Mouse (Mus musculus): ENCODE results near the gene Rbm5.

Gene Rbm5

DNA sequence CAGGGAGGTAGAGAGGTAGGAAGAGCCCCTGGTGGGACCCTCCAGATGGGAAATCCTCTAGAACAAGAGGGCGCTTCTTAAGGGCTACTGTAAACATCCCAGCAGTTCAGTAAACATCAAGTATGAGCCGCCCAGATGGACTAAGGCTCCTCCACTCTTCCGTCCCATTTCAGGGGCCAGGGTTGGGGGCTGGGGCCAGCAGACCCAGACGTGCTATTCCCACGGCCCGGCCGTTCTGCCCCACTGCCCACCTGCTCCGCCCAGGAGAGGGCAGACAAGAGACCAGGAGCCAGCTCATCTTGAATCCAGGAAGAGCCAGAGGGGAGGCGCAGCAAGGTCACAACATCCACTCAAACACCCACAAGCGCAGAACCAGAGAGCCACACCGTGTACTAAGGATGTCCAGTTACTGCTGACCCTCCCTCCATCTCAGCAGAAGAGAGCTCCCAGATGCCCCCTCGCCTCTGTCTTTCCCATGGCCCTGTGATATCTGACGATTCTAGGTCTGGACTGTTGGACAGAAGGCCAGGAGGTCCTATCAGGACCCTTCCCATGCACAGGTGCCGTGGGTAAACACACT, 72.1 kb downstream of the Rbm5 start:
- DNase-seq, result no peak

DNA sequence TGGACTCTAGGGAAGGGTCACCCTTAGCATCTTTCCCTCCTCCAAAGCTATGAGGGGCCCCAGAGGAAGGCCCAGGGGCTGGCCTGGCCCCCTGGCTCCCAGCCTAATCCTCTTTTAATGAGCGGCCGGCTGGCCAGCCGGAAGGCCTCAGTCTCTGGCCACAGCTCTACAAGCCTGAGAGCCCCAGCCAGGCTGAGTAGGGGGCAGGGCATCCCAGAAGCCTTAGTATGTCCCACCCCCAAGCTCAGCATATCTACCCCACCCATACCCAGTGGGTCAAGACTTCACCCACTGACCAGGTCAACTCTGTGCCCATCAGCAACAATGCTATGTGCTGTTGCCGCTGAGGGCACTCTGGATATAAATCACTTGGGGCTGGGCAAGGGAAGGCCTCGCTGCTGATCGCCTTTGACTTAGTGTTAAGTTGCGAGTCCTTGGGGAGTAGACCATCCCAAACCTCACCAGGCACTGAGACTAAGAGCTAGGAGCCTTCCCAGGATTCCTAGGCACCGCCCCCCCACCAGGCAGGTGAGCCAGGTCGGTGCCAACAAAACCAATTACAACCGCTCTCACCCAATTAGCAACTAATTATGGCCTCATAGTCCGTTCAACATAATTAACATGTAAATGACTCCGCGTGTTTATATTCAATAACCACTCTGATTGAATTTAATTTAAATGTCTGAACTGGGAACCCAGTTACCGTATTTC, 72.8 kb downstream of the Rbm5 start:
- DNase-seq, result no peak

DNA sequence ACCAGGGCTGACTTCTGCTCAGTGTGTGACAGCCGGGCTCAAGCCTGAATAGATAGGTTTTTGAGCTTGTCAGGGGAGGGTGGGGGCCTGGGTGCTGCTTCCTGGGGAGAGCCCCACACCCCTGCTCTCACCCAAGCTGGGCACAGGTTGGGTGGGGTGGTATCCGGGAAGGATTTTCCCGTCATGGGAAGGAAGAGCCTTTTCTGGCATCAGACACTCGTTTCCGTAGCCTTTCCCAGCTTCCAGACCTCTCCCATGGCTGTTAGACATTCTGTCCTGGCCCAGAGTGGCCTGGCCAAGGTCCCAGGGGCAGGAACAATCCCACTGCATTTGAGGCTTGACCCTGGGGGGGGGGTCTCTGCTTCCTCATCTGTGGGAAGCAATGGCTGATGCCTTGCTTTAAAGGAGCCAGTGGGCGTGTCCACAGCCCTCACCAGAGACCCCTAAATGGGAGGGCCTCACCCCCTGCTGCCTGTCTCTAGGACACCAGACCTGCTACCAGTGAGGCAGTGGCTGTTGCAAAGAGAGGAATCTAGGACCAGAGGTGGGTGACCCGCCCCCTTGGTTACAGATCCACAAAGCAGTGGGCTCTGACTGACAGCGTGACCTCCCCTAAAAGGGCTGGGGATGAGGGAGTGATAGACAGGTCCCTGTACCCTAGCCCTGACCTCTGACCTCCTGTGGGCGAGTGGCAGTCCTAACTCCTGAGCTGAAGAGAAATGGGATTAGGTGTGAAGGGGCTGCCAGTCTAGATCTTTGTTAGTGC, 73.8 kb downstream of the Rbm5 start:
- no peak for DNase-seq

DNA sequence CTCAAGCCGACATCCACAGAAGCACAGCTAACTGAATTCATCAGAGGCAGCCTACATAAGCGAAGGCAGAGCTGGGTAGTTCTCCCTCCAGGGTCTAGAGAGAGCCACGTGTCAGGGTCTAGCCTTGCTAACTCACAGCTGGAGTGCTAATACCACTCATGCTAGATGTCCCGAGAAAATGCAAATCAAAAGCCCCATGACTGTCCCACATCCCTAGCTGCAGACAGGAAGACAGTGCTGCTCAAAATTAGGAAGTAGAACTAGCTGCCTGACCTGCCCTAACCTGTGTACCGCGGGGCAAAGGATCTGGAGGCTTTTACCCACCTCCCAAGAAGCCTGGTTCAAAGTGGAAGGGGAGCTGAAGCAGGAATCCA, 74.7 kb downstream of the Rbm5 start:
- no peak for DNase-seq

DNA sequence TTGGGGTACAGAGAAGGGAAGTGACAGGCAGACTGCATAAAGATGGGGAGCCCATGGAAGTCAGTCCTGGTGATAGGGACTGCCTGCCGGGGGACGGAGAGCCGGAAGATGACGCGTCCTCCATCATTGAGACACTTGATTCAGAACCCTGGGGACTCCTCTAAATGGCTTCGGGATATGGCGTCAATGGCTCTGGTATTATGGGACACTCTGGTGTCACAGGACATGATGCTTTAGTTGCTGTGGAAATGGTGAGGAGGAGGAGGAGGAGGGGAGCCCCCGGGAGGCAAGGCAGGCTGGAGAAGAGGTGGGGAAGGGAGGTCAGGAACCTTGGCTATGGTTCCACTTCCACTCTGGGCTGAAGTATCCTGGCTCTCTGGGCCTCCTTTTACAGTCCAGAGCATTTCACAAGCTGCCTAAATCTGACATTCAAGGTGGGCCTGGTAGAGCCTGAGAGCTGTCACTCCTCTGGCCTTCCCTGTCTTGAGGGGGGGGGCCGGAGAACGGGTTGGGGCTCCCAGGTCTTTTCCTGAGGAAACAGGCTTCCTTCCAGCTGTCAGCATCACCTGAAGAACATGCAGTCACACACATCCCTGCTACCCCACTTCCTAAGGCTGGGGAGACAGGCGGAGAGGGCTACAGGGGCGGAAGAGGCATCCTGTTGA, 75.2 kb downstream of the Rbm5 start:
- no peak for DNase-seq

DNA sequence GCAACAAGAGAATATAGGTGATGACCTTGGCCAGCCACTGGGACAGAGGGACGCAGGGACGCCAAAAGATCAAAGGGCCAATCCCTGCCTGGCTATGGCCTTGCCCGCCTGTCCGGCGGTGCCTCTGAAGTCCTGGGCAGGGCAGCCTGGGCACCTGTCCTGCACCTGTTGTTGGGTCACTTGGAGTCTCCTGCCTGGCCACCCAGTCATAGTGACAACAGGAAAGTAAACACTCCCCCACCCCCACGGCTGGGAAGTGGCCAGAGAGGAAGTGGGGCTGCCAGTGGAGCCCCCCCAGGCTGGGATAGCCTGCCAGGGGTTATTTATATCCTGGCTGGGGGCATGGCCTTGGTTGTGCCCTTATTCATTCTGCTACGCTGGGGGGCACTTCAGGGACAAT, 76.2 kb downstream of the Rbm5 start:
- no peak for DNase-seq

DNA sequence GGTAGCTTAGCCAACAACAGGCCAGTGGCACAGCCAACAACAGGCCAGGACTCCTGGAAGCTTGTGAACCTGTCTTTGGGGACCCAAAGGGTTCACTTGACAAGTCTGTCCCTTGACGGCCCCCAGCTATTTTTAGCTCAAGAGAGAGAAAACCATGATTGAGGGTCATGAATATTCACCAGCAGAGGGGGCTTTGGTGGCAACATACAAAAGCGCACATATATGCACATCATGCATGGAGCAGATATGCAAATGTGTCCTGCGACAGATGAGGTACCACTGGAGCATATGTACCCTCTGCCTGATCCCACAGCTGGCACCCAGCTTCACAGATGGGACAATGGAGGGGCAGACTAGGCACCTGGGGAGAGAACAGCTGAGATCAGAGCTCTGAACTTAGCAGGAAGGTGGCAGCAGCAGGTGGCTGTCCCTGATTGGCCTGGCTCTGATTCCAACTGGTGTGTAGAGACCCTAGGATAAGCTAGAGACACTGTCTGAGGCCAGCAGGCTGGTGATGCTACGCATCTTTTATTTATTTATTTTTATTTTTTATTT, 77.3 kb downstream of the Rbm5 start:
- no peak for DNase-seq

DNA sequence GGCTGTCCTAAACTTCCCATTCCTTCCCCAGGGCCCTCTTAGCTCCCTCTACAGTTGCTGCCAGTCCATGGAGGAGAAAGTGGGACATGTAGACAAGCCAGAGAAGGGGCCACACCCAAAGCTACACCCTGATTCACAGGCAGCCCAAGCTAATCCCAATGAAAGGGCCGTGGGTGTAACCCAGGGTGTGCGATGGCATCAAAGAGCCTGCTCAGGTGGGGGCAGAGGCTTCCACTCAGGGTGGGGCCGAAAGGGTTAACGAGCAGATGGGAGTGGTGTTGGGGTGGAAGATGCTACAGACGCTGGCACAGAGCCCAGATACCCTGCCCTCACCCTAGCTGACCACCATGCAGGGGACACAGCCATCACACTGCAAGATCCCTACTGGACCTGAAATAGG, 78.0 kb downstream of the Rbm5 start:
- DNase-seq, result no peak

DNA sequence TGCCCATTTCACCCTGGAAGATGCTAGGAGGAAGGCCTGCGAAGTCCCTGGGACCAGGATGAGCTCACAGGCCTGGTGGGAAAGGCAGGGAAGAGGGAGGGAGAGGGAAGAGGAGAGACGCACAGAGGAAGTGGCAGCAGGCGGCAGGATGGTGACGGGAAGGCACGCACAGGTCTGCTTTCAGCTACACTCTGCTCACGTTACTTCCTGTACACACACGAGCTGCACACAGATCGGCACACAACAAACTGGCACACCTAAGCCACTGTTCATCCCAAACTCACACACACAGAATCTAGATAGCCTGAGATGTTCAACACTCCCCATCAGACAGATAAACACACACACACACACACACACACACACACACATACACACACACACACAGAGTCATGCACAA, 80.4 kb downstream of the Rbm5 start:
- DNase-seq, result no peak
